Mouse (Mus musculus) forebrain, embryonic 10.5 days (tissue): ENCODE measurements around the gene Tmsb4x. TPM values are rescaled to one million over a fixed set of nuclear protein-coding genes. Genes with fewer than 3 reads are reported as not detected.

ENCODE experiments used
- DNase-seq: peaks from one replicate; pipeline ENCODE4 v3.0.0-alpha.2; 2017; ENCODE audit warnings: low spot score; ENCODE audit errors: extremely low spot score
- H3K27ac ChIP-seq: fragments of 300-500 bp; sonication (generic); 2 replicates; pipeline ENCODE4 v1.5.1; 2016; ENCODE audit warnings: mild to moderate bottlenecking
- H3K27me3 ChIP-seq: fragments of 300-500 bp; sonication (generic); 2 replicates; pipeline ENCODE4 v1.6.1; 2016; ENCODE audit warnings: mild to moderate bottlenecking; ENCODE audit not compliant: poor library complexity, severe bottlenecking
- H3K36me3 ChIP-seq: fragments of 300-500 bp; sonication (generic); replicated peaks from 2 replicates; pipeline ENCODE4 v1.6.1; 2016; ENCODE audit warnings: mild to moderate bottlenecking, moderate library complexity
- H3K4me1 ChIP-seq: fragments of 300-500 bp; sonication (generic); 2 replicates; pipeline ENCODE4 v1.6.1; 2016
- H3K4me3 ChIP-seq: fragments of 300-500 bp; sonication (generic); 2 replicates; pipeline ENCODE4 v1.5.1; 2016; ENCODE audit warnings: mild to moderate bottlenecking, moderate library complexity
- H3K9me3 ChIP-seq: fragments of 300-500 bp; sonication (generic); 2 replicates; pipeline ENCODE4 v1.6.1; 2016; ENCODE audit warnings: mild to moderate bottlenecking, moderate library complexity
- WGBS: fragments of 180-500 bp; shearing (Covaris S2); methylation state at CpG from one replicate; pipeline ENCODE4 v1.1.7; 2016; 5-methylcytosine and 5-hydroxymethylcytosine counted together
- polyA plus RNA-seq: library from polyadenylated mRNA; unstranded; fragments of >200 nt; fragmentation: Nextera tagmentation; extraction: Ambion mirVana; gene quantifications from 2 replicates; pipeline ENCODE4 v1.2.1, GENCODE M21; 2016

The Tmsb4x gene
- 2,014 and 2,296 TPM in 2 replicates for polyA plus RNA-seq

DNA sequence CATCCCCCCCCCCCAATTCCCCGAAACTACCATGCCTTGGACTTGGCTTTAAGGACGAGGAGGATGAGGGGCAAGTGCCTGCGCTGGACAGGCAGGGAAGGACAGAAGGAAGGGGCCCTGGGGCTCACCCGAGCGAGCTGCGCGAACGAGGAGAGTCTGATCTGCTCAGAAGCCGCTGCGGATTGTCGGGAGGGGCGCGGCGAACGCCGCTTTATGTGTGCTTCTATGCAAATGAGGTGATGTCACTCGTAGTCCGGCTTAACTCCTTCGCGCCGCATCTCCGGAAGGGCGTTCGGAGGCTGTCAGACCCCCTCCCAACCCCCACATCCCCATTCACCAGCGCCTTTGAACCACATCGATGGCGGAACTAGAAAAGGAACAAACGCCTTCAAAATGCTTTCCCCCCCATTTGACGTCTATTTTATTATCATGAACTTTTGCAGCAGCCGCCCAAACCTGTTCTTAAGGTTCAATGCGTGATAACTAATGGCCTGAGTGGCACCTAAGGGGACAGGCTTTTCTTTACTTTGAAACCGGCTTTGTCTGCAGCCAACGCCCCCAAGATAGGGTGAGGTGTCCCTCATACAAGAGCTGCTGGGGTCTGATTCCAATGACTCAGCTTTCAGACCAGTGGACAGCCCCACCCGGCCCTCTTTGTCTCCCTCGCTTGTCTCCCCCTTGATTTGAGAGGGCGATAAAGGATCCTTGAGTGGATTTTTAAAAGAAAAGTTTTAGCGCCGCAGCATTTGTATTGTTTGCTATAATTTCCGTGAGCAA lies at the start of gene Tmsb4x:
Gene Tmsb4x, minus strand, starts transcription at position 338 of the 777 bp plus-strand sequence.
- Histone ChIP-seq H3K4me3 (peak within 1 kb of the TSS; percentile 64), H3K27me3 (peaks cover 88% of the 10 kb centered on the region), H3K27ac (peak within 1 kb of the TSS; percentile 92), H3K36me3 (peaks cover 11% of the 10 kb centered on the region), H3K9me3 (no peaks in the 10 kb centered on the region), H3K4me1 (peaks cover 31% of the 10 kb centered on the region)
- DNase-seq = peak; percentile 81
- WGBS = 18% methylated on average over 39 of the region's 39 CpGs

DNA sequence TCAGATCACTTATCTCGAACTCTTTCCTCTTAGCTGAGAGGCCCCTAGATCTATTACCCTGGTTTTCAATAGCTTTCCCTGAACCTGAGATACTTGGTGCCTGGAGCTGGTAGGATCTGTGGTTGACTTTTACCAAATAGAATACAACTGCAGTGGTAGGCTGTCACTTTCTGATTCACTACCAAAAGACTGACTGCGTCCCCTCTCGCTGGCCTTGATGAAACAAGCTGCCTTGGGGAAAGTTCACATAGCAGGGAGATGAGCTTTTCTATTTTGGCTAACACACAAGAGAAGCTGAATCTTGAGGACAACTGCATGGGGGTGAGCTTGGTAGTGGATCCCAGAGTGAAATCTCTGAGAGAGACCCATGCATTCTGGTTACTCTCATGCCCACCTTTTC lies 32.6 kb upstream of the Tmsb4x start:
- Histone ChIP-seq H3K27ac (no peak overlapping the region), H3K4me3 (no peak overlapping the region), H3K36me3 (no peaks in the 10 kb centered on the region), H3K27me3 (peaks cover 88% of the 10 kb centered on the region), H3K4me1 (no peaks in the 10 kb centered on the region), H3K9me3 (no peaks in the 10 kb centered on the region)
- 99% methylated on average over 3 of the region's 3 CpGs for WGBS
- no peak for DNase-seq

DNA sequence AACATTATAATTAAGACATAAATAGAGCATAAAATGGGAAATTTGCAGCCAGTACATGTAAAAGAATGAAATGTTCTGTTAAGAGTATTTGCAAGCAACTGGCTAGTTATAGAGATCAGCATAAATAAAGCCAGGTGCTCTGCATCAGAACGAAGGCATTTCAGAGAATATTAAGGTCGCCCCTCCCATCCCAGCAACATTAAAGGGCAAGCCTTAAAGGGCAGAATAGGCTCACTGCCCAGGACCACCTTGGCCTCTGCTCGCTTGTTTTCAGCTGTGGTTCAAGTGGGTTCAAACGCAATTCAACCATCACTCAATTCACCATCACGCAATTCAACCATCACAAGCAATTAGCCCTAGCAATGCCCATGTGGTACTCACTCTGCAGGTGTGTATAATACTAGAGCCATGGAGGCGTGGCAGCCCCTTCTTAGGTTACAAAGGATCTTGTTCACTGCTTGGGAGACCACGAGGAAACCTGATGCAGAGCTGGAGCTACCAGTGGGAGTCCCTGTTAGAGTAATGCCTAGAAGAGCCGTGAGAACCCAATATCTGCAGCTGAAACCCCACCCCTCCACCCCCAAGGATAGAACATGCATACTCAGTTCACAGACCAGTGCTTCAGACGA lies 30.3 kb upstream of the Tmsb4x start:
- H3K9me3 ChIP-seq = no peaks in the 10 kb centered on the region
- whole genome bisulfite sequencing = 62% methylated on average over 9 of the region's 9 CpGs
- no peak for DNase-seq
- H3K36me3 ChIP-seq = no peaks in the 10 kb centered on the region
- no peak overlapping the region for H3K4me3 ChIP-seq
- peaks cover 95% of the 10 kb centered on the region for H3K27me3 ChIP-seq
- no peaks in the 10 kb centered on the region for H3K4me1 ChIP-seq
- no peak overlapping the region for H3K27ac ChIP-seq

DNA sequence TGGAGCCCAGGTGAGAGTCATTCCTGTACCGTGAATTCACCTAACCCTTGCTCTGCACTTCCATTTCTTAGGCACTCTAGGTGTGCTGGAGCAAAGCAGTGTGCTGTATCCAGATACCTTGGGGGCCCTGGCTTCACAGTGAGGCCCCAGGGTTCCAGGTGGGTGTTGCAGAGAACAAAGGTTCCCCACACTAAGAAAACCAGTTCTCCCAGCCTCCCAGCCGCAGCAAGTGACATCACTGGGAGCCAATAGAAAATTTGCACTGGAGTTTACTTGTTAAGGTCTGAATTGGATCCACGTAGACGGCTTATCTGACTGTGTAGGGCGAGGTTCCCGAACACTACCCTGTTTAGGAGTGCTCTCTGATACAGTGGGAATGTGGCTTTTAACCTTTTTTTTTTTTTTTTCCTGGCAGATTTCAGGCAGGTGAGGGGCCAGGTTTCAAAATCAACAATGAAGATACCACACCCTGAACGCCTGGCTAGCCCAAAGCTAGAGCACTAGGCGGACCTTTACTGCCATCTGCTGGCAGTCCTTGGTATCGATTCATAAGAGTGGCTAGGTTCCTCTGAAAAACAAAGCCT lies 24.1 kb upstream of the Tmsb4x start:
- Histone ChIP-seq H3K4me1 (peaks cover 7% of the 10 kb centered on the region), H3K27ac (0 out of 2 replicates have a peak overlapping the region, but pooled peaks have one; percentile 44), H3K9me3 (no peaks in the 10 kb centered on the region), H3K36me3 (no peaks in the 10 kb centered on the region), H3K27me3 (peaks cover 76% of the 10 kb centered on the region), H3K4me3 (no peak overlapping the region)
- DNase-seq = peak; percentile 52
- WGBS = 29% methylated on average over 9 of the region's 9 CpGs

DNA sequence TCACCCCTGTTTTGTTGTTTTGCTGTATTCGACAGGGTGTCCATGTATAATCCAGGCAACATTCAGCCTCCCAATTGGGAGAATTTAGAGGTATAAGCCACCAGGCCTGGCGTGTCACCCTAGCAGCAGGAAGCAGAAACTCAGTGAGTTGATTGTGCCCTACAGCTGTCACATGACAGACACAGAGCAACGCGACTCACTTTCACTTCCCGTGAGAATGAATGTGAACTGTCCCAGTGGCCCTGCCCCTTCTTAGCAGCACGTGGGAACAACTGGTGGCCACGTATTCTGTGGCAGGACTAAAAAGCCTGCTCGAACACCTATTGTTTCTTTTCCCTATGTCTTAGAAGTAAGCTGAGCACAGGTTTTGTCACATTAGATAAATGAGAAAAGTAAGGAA lies 22.0 kb upstream of the Tmsb4x start:
- Histone ChIP-seq H3K9me3 (no peaks in the 10 kb centered on the region), H3K4me3 (no peak overlapping the region), H3K27ac (no peak overlapping the region), H3K36me3 (no peaks in the 10 kb centered on the region), H3K4me1 (peaks cover 7% of the 10 kb centered on the region), H3K27me3 (peaks cover 76% of the 10 kb centered on the region)
- WGBS = 69% methylated on average over 8 of the region's 8 CpGs
- DNase-seq = no peak

DNA sequence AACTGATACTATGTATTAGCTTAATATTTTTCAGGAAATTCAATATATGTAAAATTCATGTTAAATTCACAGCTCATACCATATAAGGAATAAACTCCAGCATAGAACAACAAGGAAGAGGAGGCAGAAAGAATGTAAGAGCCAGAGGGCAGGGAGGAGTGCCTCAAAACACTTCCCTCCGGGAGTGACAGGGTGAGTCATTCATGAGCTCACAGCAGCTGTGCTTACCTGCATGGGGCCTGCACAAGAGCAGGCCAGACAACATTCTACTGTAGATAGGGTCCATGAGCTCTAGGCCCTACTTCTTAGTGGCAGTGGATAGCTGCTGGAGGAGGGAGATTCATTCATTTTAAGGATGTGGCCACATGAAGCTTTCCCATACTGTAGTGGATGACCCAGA lies 20.7 kb upstream of the Tmsb4x start:
- 65% methylated on average over 1 of the region's 1 CpGs for WGBS
- peaks cover 75% of the 10 kb centered on the region for H3K27me3 ChIP-seq
- no peak overlapping the region for H3K4me3 ChIP-seq
- H3K27ac ChIP-seq = no peak overlapping the region
- DNase-seq = no peak
- H3K4me1 ChIP-seq = peaks cover 7% of the 10 kb centered on the region
- H3K36me3 ChIP-seq = no peaks in the 10 kb centered on the region
- no peaks in the 10 kb centered on the region for H3K9me3 ChIP-seq

DNA sequence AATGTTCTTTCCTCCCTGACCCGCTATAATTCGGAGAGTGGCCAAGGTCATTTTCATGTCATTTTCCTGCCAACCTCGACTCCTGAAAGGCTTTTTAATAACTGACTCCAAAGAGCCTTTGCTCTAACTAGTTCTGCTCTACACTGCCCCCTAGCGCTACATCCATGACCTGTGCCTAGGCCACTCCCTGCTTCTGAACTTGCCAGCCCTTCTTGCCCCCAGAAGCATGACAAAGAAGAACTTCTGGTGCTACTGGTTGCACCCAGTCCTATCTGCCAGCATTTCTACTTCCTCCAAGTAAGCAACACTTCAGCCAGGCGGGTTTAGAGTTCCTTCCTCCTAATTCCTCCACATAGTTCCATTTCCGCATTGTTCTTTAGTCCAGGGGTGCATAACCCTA lies 20.1 kb upstream of the Tmsb4x start:
- Histone ChIP-seq H3K4me3 (no peak overlapping the region), H3K9me3 (no peaks in the 10 kb centered on the region), H3K27me3 (peaks cover 70% of the 10 kb centered on the region), H3K27ac (no peak overlapping the region), H3K36me3 (no peaks in the 10 kb centered on the region), H3K4me1 (peaks cover 7% of the 10 kb centered on the region)
- WGBS = 37% methylated on average over 6 of the region's 6 CpGs
- DNase-seq = no peak

DNA sequence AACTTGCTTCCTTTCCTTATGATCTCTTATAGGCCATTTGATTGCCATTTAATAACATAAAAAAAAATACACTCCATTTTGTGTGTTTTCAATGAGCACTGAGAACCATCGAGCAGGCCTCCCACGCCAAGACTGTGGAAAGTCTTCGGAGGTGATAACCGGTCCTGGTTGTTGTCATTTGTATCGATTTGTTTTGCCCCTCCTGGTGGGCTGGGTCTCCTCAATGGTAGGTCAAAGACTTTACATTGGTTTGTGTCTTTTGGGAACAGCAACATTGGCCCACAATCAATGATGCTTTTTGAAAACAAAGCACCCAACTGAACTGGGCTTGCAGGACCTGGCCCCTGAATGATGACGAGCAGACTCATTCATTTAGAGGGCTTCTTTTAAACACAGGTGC lies 18.6 kb upstream of the Tmsb4x start:
- Histone ChIP-seq H3K4me1 (peaks cover 3% of the 10 kb centered on the region; the same call in 1 of the 2 replicates), H3K4me3 (no peak overlapping the region), H3K27ac (no peak overlapping the region), H3K9me3 (no peaks in the 10 kb centered on the region), H3K36me3 (no peaks in the 10 kb centered on the region), H3K27me3 (peaks cover 68% of the 10 kb centered on the region)
- DNase-seq = no peak
- WGBS = 92% methylated on average over 6 of the region's 6 CpGs

DNA sequence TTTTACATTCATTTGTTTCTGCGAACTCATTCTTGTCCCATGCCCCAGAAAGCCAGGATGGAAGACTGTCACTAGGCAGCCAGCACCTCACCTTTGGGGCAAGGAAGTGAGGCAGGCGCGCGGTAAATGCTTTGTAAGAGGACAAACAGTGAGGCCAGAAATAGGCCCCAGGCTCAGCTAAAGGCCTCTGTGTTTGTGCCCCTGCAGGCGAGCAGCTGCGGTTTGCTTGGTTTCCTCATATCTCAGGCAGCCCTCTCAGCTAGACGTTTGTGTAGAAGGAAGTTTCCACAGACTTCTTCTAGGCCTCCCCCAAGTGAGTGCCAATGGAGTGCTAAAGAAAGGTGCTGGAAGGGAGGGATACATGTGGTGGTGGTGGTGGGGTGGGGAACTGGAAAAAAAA lies 18.0 kb upstream of the Tmsb4x start:
- no peak overlapping the region for H3K4me3 ChIP-seq
- peaks cover 68% of the 10 kb centered on the region for H3K27me3 ChIP-seq
- DNase-seq = no peak
- WGBS = 85% methylated on average over 7 of the region's 7 CpGs
- H3K4me1 ChIP-seq = no peaks in the 10 kb centered on the region
- H3K9me3 ChIP-seq = no peaks in the 10 kb centered on the region
- no peaks in the 10 kb centered on the region for H3K36me3 ChIP-seq
- H3K27ac ChIP-seq = no peak overlapping the region

DNA sequence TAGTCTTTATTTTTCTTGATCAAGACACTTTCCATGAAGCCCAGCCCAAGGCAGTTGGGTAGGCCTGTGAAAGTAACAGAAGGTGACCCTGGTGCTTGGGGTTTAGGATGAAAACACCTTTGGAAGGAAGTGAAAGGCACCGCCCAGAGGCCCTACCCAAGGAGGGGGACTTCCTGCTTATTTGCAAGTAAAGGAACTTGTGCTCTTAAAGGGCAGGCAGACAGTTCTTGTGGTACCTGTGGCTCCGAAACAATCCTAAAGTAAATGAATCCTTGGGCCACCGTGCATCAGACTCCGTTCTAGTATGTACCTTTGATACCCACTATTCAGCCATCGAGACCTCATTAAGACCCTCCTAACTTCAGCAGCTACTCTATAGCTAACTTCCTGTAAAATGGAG lies 17.5 kb upstream of the Tmsb4x start:
- Histone ChIP-seq H3K9me3 (no peaks in the 10 kb centered on the region), H3K27ac (no peak overlapping the region), H3K4me3 (no peak overlapping the region), H3K4me1 (no peaks in the 10 kb centered on the region), H3K36me3 (no peaks in the 10 kb centered on the region), H3K27me3 (peaks cover 66% of the 10 kb centered on the region)
- DNase-seq = no peak
- 91% methylated on average over 5 of the region's 5 CpGs for WGBS

DNA sequence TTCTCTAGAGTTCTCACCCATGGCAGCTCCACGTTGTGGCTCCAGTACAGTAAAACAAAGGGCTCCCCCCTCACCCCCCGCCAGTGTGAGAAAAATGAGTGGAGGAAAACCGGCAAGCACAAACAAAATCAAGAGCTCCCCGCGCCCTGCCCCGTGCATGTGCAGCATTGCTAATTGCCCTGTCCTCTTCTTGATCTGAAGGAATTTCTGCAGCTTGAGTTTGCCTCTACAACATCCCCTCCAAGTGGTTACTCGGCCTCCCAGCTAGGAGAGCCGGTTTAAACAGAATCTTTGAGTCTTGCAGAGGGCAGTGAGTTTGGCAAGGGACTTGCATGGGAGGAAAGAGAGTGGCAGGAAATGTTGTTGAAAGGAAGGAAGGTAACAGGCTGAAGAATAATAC lies 3.6 kb upstream of the Tmsb4x start:
- Histone ChIP-seq H3K4me3 (no peak overlapping the region), H3K4me1 (peaks cover 24% of the 10 kb centered on the region), H3K36me3 (no peaks in the 10 kb centered on the region), H3K9me3 (no peaks in the 10 kb centered on the region), H3K27ac (peak overlapping the region; percentile 70), H3K27me3 (peaks cover 53% of the 10 kb centered on the region)
- WGBS = 30% methylated on average over 8 of the region's 8 CpGs
- DNase-seq = no peak

DNA sequence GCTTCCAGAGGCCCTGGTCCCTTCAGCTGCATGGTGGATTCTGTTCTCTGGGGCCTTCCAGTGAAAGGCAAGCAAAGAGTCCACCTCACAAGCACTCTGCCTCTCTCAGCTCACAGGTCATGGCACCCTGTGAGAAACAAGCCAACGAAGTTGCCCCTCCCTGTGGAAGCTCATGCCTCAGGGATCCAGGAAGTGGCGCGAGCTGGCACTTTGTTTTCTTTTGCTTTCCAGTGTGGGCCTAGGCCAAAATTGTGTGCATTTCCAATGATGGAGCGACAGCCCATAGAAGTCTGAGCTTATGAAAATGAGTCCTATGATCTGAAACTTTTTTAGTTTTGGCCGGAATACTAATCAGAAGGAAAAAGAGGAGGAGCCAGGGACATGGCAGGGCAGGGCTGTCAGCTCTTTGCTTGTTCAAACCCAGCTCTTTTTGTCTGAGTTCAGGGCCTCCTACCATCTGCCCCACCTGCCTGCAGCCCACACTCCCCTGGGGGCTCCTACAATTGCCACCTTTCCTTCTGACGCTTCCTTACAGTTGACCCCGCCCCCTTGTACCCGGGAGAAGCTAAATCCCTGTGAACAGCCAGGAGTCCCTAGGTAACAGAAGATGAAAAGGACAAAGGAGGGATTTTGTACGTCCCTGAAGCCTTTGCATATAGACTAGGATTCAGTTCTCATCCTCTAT lies 2.9 kb upstream of the Tmsb4x start:
- no peak for DNase-seq
- Histone ChIP-seq H3K36me3 (peaks cover 5% of the 10 kb centered on the region), H3K4me1 (peaks cover 24% of the 10 kb centered on the region), H3K4me3 (no peak overlapping the region), H3K27ac (peak overlapping the region; percentile 70), H3K9me3 (no peaks in the 10 kb centered on the region), H3K27me3 (peaks cover 59% of the 10 kb centered on the region)
- 34% methylated on average over 9 of the region's 9 CpGs for WGBS
